Mouse (Mus musculus) E14TG2a.4 (cell line): ENCODE measurements around the gene Sptbn4.

Experiments
- H3K27me3 ChIP-seq: 2 replicates; pipeline ENCODE4 v1.6.1; 2014; ENCODE audit warnings: low read length, control low read depth; ENCODE audit not compliant: insufficient read depth
- H3K36me3 ChIP-seq: 2 replicates; pipeline ENCODE4 v1.6.1; 2014; ENCODE audit warnings: low read length, control low read depth; ENCODE audit not compliant: insufficient read depth
- H3K4me1 ChIP-seq: replicated peaks from 2 replicates; pipeline ENCODE4 v1.6.1; 2014; ENCODE audit warnings: low read depth, low read length, control low read depth
- H3K4me3 ChIP-seq: replicated peaks from 2 replicates; pipeline ENCODE4 v1.5.1; 2014; ENCODE audit warnings: mild to moderate bottlenecking, low read length
- H3K9me3 ChIP-seq: 2 replicates; pipeline ENCODE4 v1.6.1; 2014; ENCODE audit warnings: low read length, control low read depth
- CTCF ChIP-seq: conservative IDR thresholded peaks from 2 replicates; pipeline ENCODE4 v1.5.1; 2014; ENCODE audit warnings: low read length
- NANOG ChIP-seq: IDR thresholded peaks from 2 replicates; pipeline ENCODE4 v1.6.1; 2014; ENCODE audit warnings: borderline replicate concordance, low read length, mixed read lengths
- POU5F1 ChIP-seq: IDR thresholded peaks from 2 replicates; pipeline ENCODE4 v1.6.1; 2014; ENCODE audit warnings: low read length, borderline replicate concordance

The Sptbn4 gene

DNA sequence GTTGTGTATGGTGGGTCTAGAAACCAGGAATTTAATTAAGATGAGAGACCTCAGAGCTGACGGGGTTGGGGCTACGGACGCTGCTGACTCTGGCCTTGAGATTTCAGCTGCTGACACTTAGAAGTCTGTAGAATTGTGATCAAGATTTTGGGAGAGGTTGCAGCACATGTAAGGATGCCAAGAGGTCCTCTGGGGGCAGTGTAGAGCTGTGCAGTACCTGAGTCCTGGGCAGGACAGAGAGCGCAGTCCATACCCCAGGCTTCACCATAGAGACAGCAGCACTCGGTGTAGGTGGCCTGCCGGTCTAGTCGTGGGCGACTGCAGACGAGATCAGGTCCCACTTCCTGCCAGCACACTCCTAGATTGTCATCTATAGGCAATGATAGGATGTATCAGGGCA is 139.9 kb downstream of the Sptbn4 start:
- H3K36me3 ChIP-seq = peaks cover 51% of the 10 kb centered on the region
- H3K4me1 ChIP-seq = peaks cover 70% of the 10 kb centered on the region
- peaks cover under 1% of the 10 kb centered on the region; the same call in 1 of the 2 replicates for H3K9me3 ChIP-seq
- TF ChIP-seq POU5F1 = no peak
- TF ChIP-seq CTCF = peak; percentile 39
- TF ChIP-seq NANOG = no peak
- H3K4me3 ChIP-seq = peak overlapping the region; percentile 78
- no peaks in the 10 kb centered on the region for H3K27me3 ChIP-seq
